Mouse (Mus musculus): Measurements from ENCODE around the gene 2510039O18Rik. TPM values are rescaled to one million over a fixed set of nuclear protein-coding genes. Genes with fewer than 3 reads are reported as not detected.

Gene 2510039O18Rik
- total RNA-seq (2015; ENCODE audit: low replicate concordance) (12.1 and 14.4 TPM in 2 replicates), total RNA-seq (2017; ENCODE audit: low replicate concordance) (9.6 and 11.1 TPM in 2 replicates)

DNA sequence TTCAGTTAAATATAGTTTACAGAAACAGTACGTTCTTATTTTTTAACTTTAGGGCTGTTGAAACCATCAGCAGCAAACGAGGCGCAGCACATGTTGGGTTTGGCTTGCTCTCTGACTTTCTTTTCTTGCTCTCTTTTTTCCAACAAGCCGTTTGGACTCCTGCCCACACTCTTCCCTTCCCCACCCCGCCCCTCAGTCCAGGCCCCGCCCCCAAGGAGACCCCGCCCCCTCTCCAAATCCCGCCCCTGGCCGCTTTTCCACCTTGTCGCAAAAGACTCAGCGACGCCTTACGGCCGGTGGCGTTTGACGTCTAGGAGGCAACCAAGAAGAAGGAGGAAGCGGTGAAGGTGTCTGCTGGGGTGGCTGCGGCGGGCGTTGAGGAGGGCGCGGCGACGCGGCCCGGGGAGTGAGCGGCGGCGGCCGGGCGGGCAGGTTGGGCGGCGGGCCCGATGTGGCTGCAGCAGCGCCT is at the start of gene 2510039O18Rik:
Gene 2510039O18Rik (plus strand): TSS at position 320 of the 469 bp plus-strand sequence.
- ATAC-seq (replicated peaks; ENCODE audit: low FRiP score, poor library complexity, severe bottlenecking): peak; percentile 80

DNA sequence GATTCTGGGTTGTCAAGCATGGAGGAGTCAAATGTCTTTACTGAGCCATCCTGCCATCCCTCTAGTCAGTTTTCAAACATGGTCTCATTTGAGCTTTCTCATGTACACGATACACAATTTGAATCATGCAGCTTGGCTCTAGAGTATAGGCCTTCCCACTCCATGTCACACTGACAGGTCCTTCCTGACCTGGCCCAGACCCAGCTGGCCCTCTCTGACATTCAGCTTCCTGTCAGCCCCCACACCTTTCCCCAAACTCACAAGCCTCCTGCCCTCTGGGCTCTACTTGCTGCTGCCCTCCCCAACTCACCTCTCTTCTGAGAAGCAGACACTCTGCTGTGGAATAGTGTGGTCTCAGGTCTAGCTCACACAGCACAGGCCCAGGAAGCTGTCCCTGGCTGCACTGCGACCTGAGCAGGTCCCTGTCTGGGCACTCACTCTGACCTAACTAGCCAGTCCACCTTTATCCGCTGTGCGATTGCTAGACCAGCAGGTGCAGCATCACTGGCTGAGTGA is 44.8 kb upstream of the 2510039O18Rik start:
- ATAC-seq (replicated peaks; ENCODE audit: low FRiP score, poor library complexity, severe bottlenecking): no peak

DNA sequence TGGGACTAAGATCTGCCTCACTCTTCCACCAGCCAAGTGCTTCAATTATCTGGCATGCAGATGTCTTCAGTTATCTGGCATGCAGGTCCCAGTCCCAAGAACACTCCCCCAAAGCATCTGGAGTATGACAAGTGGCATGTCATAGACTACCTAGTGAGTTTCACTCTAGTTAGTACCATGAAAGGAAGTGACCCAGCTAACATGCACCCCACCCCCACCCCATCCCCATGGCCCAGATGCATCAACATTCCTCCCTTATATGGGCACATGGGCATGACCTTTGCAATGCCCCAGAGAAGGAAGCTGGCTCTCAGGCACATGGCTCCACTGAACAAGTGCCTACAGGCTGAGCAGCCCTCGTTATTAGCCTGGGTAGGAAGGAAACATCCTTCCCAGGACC is 44.3 kb upstream of the 2510039O18Rik start:
- ATAC-seq (replicated peaks; ENCODE audit: low FRiP score, poor library complexity, severe bottlenecking): no peak

DNA sequence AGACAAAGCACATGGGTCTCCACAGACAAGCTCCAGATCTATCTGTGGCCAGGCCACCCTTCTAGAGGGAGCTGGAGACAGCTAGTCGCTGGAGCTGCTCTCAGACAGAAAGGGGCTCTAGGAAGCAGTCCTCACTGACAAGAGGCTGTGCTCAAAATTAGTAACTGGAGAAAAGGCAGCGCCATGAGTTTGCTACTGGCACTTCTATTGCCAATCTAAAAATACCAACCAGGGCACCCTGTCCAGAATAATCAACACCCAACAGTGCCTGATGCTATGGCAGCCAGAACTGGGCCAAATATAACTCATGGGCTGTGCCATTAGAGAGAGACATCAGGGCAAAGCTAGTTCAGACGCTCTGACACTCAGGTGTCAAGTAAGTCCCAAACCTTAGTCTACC is 43.3 kb upstream of the 2510039O18Rik start:
- ATAC-seq (replicated peaks; ENCODE audit: low FRiP score, poor library complexity, severe bottlenecking): no peak

DNA sequence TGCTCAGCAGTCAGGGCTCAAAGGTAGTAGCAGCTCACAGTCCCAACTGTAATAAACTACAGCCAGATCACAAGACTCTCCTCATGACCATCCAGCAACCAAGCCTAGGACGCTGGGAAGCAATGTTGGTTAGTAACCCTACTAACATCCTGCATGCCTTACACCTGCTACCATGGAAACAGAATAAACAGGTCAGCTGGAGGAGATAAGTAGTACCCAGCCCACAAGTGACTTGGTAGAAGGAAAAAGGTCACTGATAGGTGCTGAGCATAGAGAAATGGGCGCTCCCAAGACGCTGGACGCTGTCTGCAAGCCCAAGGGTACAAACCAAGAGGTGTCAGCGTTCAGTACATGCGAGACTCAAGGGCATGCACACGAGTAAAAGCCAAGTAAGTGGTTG is 40.2 kb upstream of the 2510039O18Rik start:
- no peak for ATAC-seq (replicated peaks; ENCODE audit: low FRiP score, poor library complexity, severe bottlenecking)

DNA sequence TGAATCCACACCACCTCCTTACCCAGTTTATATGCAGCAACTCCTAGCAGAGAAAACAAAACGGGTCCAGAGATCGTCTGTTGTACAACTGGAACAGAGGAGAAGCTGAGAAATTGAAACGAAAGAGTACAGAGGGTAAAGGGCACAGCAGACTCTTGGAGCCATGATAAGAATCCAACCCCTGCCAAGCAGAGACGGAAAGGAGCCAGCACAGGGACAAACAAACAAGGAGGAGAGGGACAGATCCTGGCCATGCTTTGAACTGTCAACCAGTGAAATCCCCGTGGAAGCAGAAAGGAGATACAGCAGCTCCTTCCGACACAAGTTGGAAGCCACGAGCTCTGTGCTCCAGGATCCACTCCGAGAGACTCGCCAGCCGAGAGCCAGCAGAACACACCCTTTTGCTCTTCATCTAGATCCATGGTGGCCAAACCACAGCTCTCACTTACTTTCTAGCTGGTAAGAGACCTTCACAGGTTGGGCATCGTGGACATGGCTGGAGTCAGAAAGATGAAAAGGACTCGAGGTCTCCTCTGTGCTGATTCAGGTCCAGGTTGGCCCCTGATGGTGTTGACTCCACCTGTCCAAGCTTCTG is 37.7 kb upstream of the 2510039O18Rik start:
- no peak for ATAC-seq (replicated peaks; ENCODE audit: low FRiP score, poor library complexity, severe bottlenecking)

DNA sequence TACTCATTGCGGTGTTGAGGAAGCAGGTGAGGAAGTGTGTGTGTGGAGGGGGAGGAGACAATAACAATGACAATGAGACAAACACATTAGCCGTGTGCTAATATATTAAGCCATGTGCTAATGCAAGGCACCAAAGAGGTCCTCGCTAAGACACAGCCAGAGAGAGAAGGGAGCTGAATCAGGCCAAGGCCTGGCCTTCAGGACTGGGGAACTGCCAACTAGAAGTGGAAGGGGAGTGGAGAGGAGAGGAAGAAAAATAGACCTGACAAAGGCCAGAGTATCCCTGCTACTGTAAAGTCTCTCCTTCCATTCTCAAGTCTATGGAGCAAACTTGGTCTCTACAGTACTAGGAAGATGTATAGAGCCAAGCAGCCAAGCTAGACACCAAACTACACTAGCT is 37.1 kb upstream of the 2510039O18Rik start:
- no peak for ATAC-seq (replicated peaks; ENCODE audit: low FRiP score, poor library complexity, severe bottlenecking)

DNA sequence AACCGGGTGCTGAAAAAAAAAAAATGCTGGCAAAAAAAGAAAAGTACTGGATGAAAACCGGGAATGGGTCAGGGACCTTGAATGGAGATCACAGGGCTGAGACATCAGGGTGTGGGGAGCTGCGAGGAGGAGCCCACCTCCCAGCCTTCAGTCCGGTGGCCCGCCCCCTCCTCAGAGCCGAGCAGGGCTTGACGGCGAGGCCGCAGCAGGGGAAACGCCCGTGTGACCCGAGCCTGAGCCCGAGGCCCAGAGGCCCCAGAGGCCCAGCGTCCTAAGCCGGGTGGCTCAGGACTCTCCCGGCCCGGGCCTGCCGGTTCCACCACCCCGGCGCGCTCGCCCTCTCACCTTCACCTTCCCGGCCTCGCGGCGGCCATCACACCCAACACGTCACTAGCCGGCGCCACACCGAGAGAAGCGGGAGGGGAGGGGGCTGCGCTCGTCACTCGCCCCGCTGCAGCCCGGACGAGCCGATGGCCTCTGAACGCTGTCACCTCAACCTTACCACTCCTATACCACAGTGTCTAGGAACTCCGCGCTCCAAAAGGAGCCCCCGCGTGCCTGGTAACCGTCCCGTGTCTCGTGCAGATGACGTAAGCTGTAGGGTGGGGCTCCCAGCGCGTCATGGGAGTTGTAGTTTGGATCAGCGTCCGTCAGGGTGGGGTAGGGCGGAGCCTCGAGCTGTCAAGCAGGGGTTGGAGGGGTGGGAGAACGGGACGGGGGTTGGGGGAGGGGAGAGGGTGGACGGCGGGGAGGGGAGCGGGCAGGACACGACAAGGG is 36.2 kb upstream of the 2510039O18Rik start, which contains the start of gene Mfn2:
Gene Mfn2 (minus strand): TSS at position 392 of the 777 bp plus-strand sequence.
- ATAC-seq (replicated peaks; ENCODE audit: low FRiP score, poor library complexity, severe bottlenecking): peak; percentile 95

DNA sequence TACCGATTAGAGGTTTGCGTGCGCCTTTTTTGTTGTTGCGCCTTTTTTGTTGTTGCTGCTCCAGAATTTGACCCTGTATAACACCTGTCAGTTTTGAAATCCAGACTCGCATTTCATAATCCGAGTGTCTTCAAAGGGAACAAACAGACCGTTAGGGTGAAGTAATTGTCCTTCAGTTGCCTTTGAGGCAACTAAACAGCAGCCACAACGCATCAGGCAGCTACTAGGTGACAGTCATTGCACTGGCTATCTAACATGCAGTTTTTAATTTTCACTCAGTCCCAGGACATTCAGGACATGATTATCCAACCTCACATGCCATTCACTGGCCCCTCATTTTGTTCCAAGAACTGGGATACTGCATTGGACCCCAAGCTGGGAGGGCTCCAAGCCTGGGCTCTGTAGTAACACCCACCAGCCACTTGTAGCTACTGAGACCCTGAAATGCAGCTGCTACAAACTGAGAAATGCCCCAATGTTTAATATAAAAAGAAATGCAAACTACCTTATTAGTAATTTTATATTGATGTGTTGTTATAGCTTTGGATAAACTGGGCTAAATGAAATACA is 35.5 kb upstream of the 2510039O18Rik start:
- no peak for ATAC-seq (replicated peaks; ENCODE audit: low FRiP score, poor library complexity, severe bottlenecking)

DNA sequence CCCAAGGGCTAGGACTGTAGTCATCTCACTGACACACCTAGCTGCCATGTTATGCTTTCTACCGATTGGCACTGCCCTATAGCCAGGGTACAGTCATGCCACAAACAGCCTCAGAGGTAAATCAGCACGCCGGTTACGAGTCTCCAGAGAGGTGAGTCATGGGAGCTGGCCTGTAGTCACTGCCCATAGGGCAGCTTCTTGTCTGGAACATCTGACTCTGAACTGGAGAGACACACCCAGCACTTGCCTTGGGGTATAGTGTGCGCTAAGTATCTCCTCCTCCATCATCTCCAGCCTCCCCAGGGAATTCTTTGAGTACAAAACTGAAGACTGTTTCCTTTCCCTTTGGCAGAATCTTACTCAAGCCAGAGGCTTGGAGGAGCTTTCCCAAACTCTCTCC is 34.5 kb upstream of the 2510039O18Rik start:
- ATAC-seq (replicated peaks; ENCODE audit: low FRiP score, poor library complexity, severe bottlenecking): no peak

DNA sequence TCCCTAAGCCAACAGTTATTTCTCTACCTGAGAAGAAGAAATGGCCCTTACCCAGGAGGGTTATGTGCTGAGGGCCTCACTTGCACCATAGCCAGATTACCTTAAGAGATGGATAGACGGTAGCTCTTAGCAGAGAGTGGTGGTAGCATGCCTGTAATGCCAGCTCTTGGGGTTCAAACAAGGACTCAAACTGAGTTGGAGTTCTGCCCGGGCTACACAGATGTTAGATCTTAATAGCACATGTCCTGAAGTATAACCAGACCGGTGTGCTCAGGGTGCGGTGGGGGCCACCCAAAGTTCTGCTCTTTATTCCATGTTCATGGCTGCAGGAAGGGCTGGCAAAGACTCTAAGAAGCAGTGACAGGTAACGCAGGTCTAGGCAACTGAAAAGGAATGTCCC is 31.2 kb upstream of the 2510039O18Rik start:
- no peak for ATAC-seq (replicated peaks; ENCODE audit: low FRiP score, poor library complexity, severe bottlenecking)

DNA sequence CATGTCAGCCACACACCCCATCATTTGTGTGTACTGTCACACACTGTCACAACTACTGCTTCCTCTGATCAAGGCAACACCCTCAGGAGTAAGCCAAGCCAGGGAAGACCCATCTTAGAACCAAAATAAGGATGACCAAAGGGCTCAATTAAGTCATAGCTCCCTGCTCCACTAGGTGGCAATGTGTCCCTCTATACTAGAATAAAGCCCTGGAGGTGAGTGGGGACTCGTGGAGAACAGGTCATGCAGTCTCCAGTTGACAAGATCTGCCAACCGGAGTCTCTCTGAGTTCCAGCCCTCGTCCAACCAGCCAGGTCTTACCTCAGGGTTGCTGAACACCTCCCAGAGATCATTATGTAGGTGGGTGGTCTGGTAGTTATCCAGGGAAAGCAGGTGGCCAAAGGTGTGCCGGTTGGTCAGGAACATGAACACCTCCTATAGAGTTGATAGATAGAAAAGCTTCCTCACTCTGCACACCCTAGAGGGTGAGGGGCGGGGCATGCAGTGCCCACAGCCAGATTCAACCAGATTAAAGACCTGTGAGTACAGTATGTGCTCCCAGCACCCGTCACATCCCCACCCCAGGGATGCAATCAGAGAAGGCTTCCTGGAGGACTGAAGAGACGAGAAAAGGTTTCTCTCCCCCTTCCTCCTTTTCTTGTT is 22.1 kb upstream of the 2510039O18Rik start:
- ATAC-seq (replicated peaks; ENCODE audit: low FRiP score, poor library complexity, severe bottlenecking): peak; percentile 53; the same call in 1 of the 2 replicates

DNA sequence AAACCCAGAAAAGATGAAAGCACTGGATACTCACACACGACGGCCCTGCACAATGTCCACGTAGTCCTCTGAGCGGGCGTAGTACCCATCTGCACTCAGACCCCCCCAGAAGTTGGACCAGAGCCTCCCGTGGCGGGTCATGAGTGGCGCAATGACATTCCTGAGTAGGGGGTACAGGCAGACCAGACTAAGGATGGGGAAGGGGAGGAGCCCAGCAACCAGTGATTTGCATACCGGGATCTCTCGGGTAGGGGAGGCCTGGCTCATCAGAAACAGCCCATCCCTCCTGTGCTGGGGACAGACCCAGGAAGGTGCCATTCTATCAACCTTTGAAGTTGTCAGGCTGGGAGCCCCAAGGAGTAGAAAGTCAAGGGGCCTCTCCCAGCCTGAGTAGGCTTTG is 19.7 kb upstream of the 2510039O18Rik start:
- no peak for ATAC-seq (replicated peaks; ENCODE audit: low FRiP score, poor library complexity, severe bottlenecking)

DNA sequence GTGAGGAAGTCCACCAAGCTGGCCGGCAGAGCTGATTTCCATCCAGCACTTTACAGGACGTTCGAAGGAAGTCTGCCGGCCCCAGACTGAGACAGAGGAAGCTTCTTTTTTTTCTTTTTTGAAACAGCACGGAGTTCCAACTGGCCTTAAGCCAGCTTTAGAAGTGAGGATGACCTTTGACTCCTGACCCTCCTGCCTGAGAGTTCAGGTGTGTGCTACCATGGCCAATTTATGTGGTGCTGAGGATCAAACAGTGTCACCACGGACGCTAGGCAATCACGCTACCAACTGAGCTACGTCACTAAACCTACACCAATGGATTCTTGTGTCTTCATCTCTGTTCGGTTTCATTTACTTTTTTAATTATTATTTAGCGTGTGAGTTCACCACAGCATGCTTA is 18.4 kb upstream of the 2510039O18Rik start:
- no peak for ATAC-seq (replicated peaks; ENCODE audit: low FRiP score, poor library complexity, severe bottlenecking)

DNA sequence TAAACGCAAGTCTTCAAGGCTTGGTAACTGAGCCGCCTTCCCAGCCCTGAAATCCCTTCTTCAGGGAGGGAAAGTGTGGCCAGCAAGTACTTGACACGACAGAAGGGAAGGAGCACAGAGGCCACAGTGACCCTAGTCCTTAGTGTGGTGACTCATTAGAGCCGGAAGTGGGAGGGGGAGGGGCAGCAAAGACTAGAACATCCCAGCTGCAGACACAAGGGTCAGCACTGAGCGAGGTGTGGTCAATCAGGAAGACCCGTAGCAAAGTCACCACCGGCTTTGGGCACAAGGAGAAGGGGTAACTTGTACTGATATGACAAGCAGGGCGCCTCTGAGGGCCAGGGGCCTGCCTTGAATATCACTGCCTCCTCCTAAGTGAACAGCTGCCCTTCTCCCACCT is 13.0 kb upstream of the 2510039O18Rik start:
- ATAC-seq (replicated peaks; ENCODE audit: low FRiP score, poor library complexity, severe bottlenecking): no peak

DNA sequence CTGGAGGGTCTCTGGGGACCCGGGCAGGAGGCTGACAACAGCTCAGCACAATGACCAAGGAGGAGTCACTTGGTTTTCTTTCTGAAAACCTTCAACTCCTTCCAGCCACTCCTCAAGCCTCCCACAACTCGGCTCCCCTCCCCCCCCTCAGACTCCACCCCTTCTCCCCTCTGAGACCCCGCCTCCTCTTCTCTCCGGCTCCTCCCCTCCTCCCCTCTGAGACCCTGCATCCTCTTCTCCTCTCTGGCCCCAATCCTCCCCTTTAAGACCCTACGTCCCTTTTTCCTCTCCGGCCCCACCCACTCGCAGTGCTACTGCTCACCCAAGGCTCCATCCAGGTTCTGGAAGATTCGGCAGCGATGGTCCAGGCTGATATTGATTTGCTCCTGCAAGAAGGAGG is 12.6 kb upstream of the 2510039O18Rik start:
- ATAC-seq (replicated peaks; ENCODE audit: low FRiP score, poor library complexity, severe bottlenecking): no peak

DNA sequence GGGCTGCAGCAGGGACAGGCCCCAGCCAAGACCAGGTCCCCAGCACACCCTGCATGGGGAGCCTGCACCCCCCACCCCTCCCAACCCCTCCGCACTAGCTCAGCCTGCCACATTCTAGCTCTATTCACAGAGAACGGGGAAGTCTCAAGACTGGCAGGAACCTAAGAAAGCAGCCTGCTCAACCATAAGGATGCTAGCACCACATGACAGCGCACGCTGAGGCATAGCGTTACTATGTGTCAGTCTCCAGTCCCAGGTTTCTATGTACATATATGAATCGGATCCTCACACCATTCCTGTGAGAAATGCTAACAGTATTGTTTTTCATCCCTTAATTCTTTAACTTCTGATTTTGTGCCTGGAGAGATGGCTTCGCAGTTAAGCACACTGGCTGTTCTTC is 12.2 kb upstream of the 2510039O18Rik start:
- ATAC-seq (replicated peaks; ENCODE audit: low FRiP score, poor library complexity, severe bottlenecking): no peak

DNA sequence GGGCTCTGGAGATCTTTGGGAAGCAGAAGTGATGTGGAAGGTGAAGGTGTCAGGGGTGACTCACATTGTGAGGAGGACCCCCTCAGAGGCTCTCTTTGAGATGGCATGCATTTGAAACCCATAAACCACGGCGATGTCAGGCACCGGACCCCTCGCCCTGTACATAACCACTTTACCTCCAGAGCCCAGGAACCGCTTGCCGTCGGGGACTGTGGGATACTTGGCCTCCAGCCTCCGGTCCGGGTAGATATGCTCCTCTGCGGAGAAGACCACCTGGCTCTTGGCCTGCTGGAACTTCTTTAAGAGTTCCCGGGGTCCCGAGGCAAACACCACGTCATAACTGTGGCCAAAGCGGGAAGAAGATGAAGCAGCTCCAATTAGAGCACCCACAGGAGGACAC is 9.7 kb upstream of the 2510039O18Rik start:
- ATAC-seq (replicated peaks; ENCODE audit: low FRiP score, poor library complexity, severe bottlenecking): no peak

DNA sequence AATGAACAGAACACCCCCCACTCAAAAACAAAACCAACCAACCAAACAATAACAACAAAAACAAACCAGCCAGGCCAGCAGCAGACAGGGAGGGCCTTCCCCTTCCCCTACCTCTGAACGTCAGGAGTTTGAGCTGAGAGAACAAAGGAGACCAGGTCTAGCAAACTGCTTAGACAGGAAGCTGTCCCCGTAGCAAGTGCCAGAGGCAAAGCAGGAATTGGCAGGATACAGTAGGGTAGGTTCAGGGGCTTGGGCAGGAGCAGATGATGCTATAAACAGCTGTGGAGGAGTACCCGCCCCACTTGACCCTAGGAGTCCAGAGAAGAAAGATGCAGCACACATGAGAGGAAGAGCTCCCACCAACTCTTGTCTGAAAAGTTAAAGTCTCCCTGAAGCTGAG is 6.6 kb upstream of the 2510039O18Rik start:
- no peak for ATAC-seq (replicated peaks; ENCODE audit: low FRiP score, poor library complexity, severe bottlenecking)

DNA sequence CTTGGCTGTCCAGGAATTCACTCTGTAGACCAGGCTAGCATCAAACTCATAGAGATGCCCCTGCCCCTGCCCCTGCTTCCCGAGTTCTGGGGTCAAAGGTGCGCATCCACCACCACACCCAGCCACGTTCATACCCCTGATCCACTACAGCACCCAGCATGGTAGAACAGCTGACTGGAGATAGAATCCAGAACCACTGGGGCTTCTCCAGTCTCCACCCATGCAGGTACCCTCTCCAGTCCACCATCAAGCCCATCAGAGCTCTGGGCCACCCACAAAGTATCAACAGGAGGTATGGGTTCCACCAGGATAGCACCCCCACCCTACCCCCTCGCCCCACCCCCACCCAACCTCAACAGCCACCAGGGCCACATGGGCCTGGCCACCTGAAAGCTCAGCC is 6.1 kb upstream of the 2510039O18Rik start:
- ATAC-seq (replicated peaks; ENCODE audit: low FRiP score, poor library complexity, severe bottlenecking): no peak

Measured in erythroblast, adult 5-6 weeks (primary cell).